Mouse (Mus musculus) heart, adult 2 months (tissue): ENCODE measurements around the gene Pum2.

Experiments
- CTCF ChIP-seq: fragments of 200-600 bp; IDR thresholded peaks from 2 replicates; pipeline ENCODE4 v1.8.1; 2022; ENCODE audit warnings: antibody characterized with exemption, mild to moderate bottlenecking, moderate library complexity
- POLR2A ChIP-seq: fragments of 200-500 bp; IDR thresholded peaks from 2 replicates; pipeline ENCODE4 v1.6.1; 2011; ENCODE audit warnings: mild to moderate bottlenecking, low read depth, low read length, control low read depth; ENCODE audit not compliant: insufficient read depth

- TF ChIP-seq CTCF (no peak), POLR2A (no peak)
Observed at GRCm38 (mm10) chr12:8761058-8761457, 87.1 kb downstream of the Pum2 start.
